Mouse (Mus musculus): ENCODE measurements around the gene Ndp. TPM values are rescaled to one million over a fixed set of nuclear protein-coding genes. Genes with fewer than 3 reads are reported as not detected.
A peak's percentile ranks its signal among the peaks of the same experiment; 100 is the strongest.

Gene Ndp
- total RNA-seq (2021): under 1 TPM in 1 of 2 experiments, not detected in 1; 0.42 TPM

DNA sequence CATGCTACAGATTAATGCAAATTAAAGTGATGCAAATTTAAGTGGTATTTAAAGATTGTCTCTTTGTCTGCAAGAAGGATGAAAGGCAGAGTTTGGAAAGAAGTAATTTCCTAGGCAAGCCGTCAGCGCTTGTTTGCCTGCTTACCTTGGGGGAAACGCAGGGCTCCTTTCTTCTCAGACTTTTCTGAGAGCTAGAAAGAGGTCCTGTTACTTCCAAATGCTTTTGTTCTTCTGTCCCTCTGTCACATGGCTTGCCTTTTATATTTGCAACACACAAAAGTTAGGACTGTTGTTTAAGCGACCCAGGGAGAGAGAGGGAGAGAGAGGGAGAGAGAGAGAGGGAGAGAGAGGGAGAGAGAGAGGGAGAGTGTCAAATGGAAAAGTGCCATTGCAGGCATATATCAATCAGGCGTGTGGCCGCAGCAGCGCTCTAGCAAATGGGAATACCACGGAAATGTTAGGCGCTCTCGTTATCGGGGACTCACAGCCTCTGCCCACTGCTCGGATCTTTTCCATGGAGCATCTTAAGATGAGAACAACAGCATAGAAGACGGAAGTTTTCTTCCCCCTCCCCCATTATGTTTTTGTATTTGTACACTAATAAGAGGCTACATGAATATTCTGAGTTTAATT, at the start of gene Ndp:
Gene Ndp, minus strand, starts transcription at position 534 of the 633 bp plus-strand sequence.
- intact Hi-C loops (cut with DNase I): no loop called here
- DNase-seq: no peak

DNA sequence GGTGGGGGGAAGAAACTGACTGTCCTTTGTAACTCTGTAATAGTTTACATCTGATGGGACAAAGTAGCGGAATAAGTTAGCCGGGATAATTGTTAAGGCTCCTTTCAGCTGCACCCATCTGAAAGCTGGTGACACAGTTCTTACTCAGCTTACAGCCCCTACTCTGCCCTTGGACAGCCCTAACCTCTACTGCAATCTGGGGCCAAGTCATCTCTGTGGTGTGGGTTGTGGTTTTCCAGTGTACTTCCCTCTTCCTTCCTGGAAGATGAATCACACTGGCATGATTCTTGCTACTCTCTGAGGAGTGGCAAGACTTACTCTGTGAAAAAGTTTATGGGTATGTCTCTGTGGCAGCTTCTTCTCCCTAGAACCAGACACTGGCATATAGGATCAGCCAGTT, 43.2 kb upstream of the Ndp start:
- no peak for DNase-seq
- intact Hi-C loops (cut with DNase I): no loop called here

DNA sequence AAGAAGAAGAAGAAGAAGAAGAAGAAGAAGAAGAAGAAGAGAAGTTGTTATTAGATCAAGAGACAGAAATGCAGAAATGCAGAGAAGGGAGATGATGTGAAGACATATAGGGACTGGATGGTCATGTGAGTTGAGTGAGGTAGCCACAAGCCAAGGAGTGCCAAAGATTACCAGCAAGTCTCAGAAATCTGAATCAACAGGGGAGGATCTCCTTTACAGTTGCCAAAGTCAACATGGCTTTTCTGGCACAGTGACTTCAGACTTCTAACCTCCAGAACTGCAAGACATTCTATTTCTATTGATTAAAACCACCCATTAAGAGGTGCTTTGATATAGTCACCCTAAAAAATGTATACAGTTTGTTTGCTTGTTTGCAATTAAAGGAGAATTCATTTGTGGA, 6.4 kb upstream of the Ndp start:
- intact Hi-C loops (cut with DNase I): no loop called here

GRCm38 (mm10) chrX:16913118-16913517, 1.5 kb upstream of the Ndp start:
- DNase-seq: no peak
- intact Hi-C loops (cut with DNase I): no loop called here

More for the DNA sequence above, 6.4 kb upstream of the Ndp start:
- no peak for DNase-seq

DNA sequence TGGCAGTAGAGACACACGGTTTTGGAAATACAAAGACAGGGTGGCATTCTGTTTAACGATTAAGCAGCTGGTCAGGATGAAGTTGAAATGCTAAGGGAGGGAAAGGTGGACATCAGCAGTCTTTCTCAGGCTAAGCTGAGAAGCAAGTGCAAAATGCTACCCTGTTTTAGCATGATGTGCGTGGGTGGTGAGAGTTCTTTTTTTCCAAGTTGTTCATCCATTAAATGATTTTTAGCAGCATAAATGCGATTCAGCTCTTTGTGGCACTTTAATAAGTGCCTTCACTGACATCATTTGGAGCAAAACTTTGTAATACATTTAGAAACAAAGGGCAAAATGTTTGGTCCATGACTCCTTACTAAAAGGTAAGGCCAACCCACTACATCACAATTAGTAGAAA, 337 bp upstream of the Ndp start:
- no peak for DNase-seq
- intact Hi-C loops (cut with DNase I): no loop called here

DNA sequence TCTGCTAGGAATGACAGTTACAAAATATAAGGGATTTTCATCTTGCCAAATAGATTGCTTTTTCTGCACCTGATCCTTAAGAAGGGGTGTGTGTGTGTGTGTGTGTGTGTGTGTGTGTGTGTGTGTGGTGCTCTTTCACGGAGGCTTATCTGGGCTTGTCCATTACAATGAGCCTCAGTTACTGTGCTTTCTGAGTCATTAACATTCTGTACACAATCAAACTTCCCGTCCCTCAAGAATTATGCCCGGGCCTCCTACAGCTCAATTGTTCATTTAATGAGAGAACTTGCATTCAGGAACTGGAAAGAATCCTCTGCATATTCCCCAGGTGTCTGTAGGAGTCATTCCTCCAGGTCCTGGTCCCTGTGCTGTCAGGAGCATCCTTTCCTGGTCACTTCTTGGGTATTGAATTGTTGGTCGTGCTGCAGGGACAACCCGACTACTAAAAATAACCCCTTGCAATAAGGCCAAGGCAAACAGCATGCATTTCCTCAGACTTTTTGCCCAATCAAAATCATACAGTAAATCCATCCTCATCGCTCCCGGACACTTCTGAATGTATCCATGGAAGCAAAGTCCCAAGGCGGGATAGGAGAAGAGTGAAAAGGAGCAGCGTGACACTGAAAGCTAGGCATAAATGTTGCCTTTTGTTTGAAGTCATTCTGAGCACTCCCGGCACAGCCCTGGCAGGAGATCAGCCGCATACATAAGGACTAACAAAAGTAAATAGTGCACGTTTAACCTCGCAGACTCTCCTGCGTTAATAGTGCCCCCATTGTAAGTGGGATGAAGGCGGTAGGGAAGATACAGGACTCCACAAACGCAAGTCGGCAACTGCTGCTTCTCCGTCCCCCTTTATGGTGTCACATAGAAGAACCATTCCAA, 1.1 kb downstream of the Ndp start:
- peak in 1 of 2 experiments; percentile 1 for DNase-seq
- intact Hi-C loops (cut with DNase I): no loop called here

GRCm38 (mm10) chrX:16908652-16909051, 2.9 kb downstream of the Ndp start:
- intact Hi-C loops (cut with DNase I): no loop called here
- no peak for DNase-seq

- intact Hi-C loops (cut with DNase I): no loop called here
- DNase-seq: peak; percentile 3 to 5
Measured at GRCm38 (mm10) chrX:16907554-16907953, 4.0 kb downstream of the Ndp start.

GRCm38 (mm10) chrX:16894377-16895175, 17.0 kb downstream of the Ndp start:
- intact Hi-C loops (cut with DNase I): loop anchor here (1.0 to 10.0 kb wide), 6 partner anchors 83 to 1548 kb away; no protein-coding TSS in a partner anchor
- DNase-seq: peak; percentile 33 to 49

DNA sequence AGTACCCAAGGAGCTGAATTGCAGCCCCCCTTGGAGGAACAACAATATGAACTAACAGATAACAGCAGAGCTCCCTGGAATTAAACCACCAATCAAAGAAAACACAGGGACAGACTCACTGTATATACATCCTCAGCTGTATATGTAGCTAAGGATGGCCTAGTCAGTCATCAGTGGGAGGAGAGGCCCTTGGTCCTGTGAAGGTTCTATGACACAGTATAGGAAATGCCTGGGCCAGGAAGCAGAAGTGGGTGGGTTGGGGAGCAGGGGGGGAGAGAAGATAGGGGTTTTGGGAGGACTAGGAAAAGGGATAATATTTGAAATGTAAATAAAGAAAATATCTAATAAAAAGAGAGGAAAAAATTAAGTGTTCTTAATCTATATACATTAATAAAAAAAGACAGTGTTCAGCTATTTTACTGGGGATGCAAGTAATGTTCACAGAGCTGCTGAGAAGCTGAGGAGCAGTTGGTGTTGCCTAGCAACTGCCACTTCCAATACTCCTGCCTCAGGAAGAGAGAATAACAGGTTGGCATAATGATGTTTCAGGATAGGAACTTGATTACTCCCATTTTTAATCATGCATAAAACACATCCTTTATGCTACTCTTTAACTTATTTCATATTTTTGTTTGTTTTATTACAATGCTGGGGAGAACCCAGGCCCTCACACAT, 43.8 kb downstream of the Ndp start:
- DNase-seq: no peak
- intact Hi-C loops (cut with DNase I): no loop called here

GRCm38 (mm10) chrX:16860244-16860643, 51.3 kb downstream of the Ndp start:
- intact Hi-C loops (cut with DNase I): loop anchor here (2.0 kb wide), 1 partner anchor 405 kb away; no protein-coding TSS in a partner anchor
- DNase-seq: peak in 1 of 2 experiments; percentile 1

GRCm38 (mm10) chrX:16846034-16846433, 65.5 kb downstream of the Ndp start:
- intact Hi-C loops (cut with DNase I): no loop called here
- DNase-seq: no peak

GRCm38 (mm10) chrX:16841443-16841842, 70.1 kb downstream of the Ndp start:
- intact Hi-C loops (cut with DNase I): no loop called here
- no peak for DNase-seq

DNA sequence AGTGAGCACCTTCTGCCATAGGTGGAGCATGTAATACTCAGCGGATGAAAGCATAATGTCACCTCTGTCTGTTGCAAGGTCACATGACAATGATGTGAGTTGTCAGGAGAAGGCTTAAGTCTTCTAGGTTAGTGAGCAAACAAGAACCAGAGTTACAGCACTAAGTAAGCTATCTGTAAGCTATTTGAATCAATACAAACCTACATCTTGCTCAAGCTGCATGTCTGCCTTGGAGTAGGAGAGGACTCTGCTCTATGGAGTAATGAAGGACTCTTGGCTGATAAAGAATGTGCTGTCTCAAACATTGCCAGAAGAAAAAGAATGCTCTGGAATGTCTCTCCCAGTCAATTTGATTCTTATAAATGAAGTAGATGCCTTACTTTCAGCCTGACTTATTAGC, 74.3 kb downstream of the Ndp start:
- DNase-seq: no peak
- intact Hi-C loops (cut with DNase I): no loop called here

- DNase-seq: no peak
- intact Hi-C loops (cut with DNase I): no loop called here
Measured at GRCm38 (mm10) chrX:16836488-16837082, 75.0 kb downstream of the Ndp start.

Other genes starting within 250 kb of the Ndp start
- gene Maob, start 94.4 kb downstream of the Ndp start, total RNA-seq (2021): 10 to 100 TPM in 1 of 2 experiments, 1 to 10 TPM in 1; 9.5 to 11.5 TPM

Data from heart, postnatal 10 days (tissue).